Mouse (Mus musculus): Measurements from ENCODE around the gene Wdr62.

- TF ChIP-seq GATA1 (IDR thresholded peaks at IDR 0.05; ENCODE audit: low read length) = no peak
- TF ChIP-seq TAL1 (IDR thresholded peaks at IDR 0.05; ENCODE audit: low read length) = no peak
Measured at GRCm38 (mm10) chr7:30251956-30252954, 28.0 kb downstream of the Wdr62 start.
